Mouse (Mus musculus) CH12.LX (cell line): ENCODE measurements at regions not wholly inside any gene's neighbourhood (a gene's known extent, or its start where the extent isn't known, plus 50 kb on each side); places are given as distances from the start of the nearest gene placed in this dataset.

Source experiments
- DNase-seq: peaks from one replicate; pipeline ENCODE4 v3.0.0-alpha.2; 2013; ENCODE audit errors: extremely low read depth
- H3K27ac ChIP-seq: 2 replicates; pipeline ENCODE4 v1.5.1; 2012; ENCODE audit warnings: low read depth, mild to moderate bottlenecking, control low read depth, moderate library complexity; ENCODE audit not compliant: insufficient read depth
- H3K27me3 ChIP-seq: replicated peaks from 2 replicates; pipeline ENCODE3; 2012; ENCODE audit warnings: inconsistent platforms
- H3K36me3 ChIP-seq, 2 experiments: replicated peaks in 1 of 2; 2 replicates each; pipeline versions ENCODE3 to v1.6.1; 2012; ENCODE audit warnings: inconsistent platforms in 1 of 2, low read length in 1 of 2, mild to moderate bottlenecking in 1 of 2, mixed read lengths in 1 of 2, moderate library complexity in 1 of 2; ENCODE audit not compliant: control insufficient read depth in 1 of 2, insufficient read depth in 1 of 2
- H3K4me1 ChIP-seq, 2 experiments: 2 replicates each; pipeline ENCODE4 v1.6.1; 2012; ENCODE audit warnings: inconsistent platforms in 1 of 2, moderate library complexity in 1 of 2; ENCODE audit not compliant: insufficient read depth in 2 of 2, control insufficient read depth in 1 of 2
- H3K4me2 ChIP-seq: 2 replicates; pipeline ENCODE4 v1.6.1; 2012; ENCODE audit warnings: low read depth, mild to moderate bottlenecking, control low read depth; ENCODE audit not compliant: poor library complexity, insufficient read depth, severe bottlenecking
- H3K4me3 ChIP-seq, 3 experiments: fragments of 150-350 bp in 1 of 3; sonication (generic) in 1 of 3; replicated peaks in 1 of 3; 2 replicates each; pipeline versions ENCODE3 to v1.5.1; 2011 to 2012; ENCODE audit warnings: low read depth in 2 of 3, low read length in 2 of 3, mild to moderate bottlenecking in 2 of 3, moderate library complexity in 2 of 3, control low read depth in 1 of 3, improper control_type of control experiment in 1 of 3, inconsistent platforms in 1 of 3, mixed read lengths in 1 of 3; ENCODE audit not compliant: poor library complexity in 1 of 3
- H3K79me2 ChIP-seq: replicated peaks from 2 replicates; pipeline ENCODE4 v1.6.1; 2012; ENCODE audit warnings: mild to moderate bottlenecking, moderate library complexity; ENCODE audit not compliant: control insufficient read depth, poor library complexity, insufficient read depth, severe bottlenecking; ENCODE audit errors: extremely low read depth
- H3K9ac ChIP-seq: 2 replicates; pipeline ENCODE4 v1.6.1; 2012; ENCODE audit warnings: low read depth, mild to moderate bottlenecking, control low read depth, moderate library complexity; ENCODE audit not compliant: insufficient read depth
- H3K9me3 ChIP-seq: replicated peaks from 2 replicates; pipeline ENCODE3; 2012; ENCODE audit warnings: low read length, inconsistent platforms, mixed read lengths
- BHLHE40 ChIP-seq: IDR thresholded peaks from 2 replicates; pipeline ENCODE4 v1.6.1; 2011; ENCODE audit warnings: mild to moderate bottlenecking, low read depth, low read length, improper control_type of control experiment
- CHD2 ChIP-seq: IDR thresholded peaks from 2 replicates; pipeline ENCODE4 v1.6.1; 2011; ENCODE audit warnings: low read length, improper control_type of control experiment
- E2F4 ChIP-seq: IDR thresholded peaks from 2 replicates; pipeline ENCODE4 v1.6.1; 2011; ENCODE audit warnings: low read depth, low read length, improper control_type of control experiment; ENCODE audit not compliant: insufficient replicate concordance
- ELF1 ChIP-seq: IDR thresholded peaks from 2 replicates; pipeline ENCODE4 v1.6.1; 2014; ENCODE audit warnings: low read depth, mild to moderate bottlenecking, inconsistent platforms, low read length, improper control_type of control experiment
- EP300 ChIP-seq: IDR thresholded peaks from 2 replicates; pipeline ENCODE4 v1.6.1; 2011; ENCODE audit warnings: low read length, improper control_type of control experiment
- ETS1 ChIP-seq: conservative IDR thresholded peaks from 2 replicates; pipeline ENCODE4 v1.6.1; 2012; ENCODE audit warnings: low read depth, mild to moderate bottlenecking, inconsistent platforms, low read length, improper control_type of control experiment, moderate library complexity
- GABPA ChIP-seq: IDR thresholded peaks from 2 replicates; pipeline ENCODE4 v1.6.1; 2012; ENCODE audit warnings: low read depth, low read length, improper control_type of control experiment, inconsistent platforms; ENCODE audit not compliant: insufficient replicate concordance
- IRF4 ChIP-seq: IDR thresholded peaks from 2 replicates; pipeline ENCODE4 v1.6.1; 2014; ENCODE audit warnings: low read depth, mild to moderate bottlenecking, inconsistent platforms, low read length, improper control_type of control experiment
- JUN ChIP-seq: IDR thresholded peaks from 2 replicates; pipeline ENCODE4 v1.6.1; 2011; ENCODE audit warnings: low read depth, mild to moderate bottlenecking, low read length, improper control_type of control experiment, moderate library complexity; ENCODE audit not compliant: insufficient read depth
- MAFK ChIP-seq: IDR thresholded peaks from 2 replicates; pipeline ENCODE4 v1.6.1; 2011; ENCODE audit warnings: low read length, improper control_type of control experiment; ENCODE audit not compliant: insufficient replicate concordance
- MAZ ChIP-seq: IDR thresholded peaks from 2 replicates; pipeline ENCODE4 v1.6.1; 2012; ENCODE audit warnings: low read depth, mild to moderate bottlenecking, inconsistent platforms, low read length, improper control_type of control experiment, moderate library complexity
- MEF2A ChIP-seq: IDR thresholded peaks from 2 replicates; pipeline ENCODE4 v1.6.1; 2014; ENCODE audit warnings: low read depth, mild to moderate bottlenecking, inconsistent platforms, low read length, improper control_type of control experiment, borderline replicate concordance
- MYC ChIP-seq: IDR thresholded peaks from 2 replicates; pipeline ENCODE4 v1.6.1; 2011; ENCODE audit warnings: low read depth, mild to moderate bottlenecking, improper control_type of control experiment, low read length
- NELFE ChIP-seq: IDR thresholded peaks from 2 replicates; pipeline ENCODE4 v1.6.1; 2011; ENCODE audit warnings: low read depth, low read length, improper control_type of control experiment
- POLR2A ChIP-seq: IDR thresholded peaks from 2 replicates; pipeline ENCODE4 v1.6.1; 2011; ENCODE audit warnings: low read depth, mild to moderate bottlenecking, improper control_type of control experiment, low read length
- POLR2AphosphoS2 ChIP-seq: IDR thresholded peaks from 2 replicates; pipeline ENCODE4 v1.6.1; 2011; ENCODE audit warnings: low read depth, low read length, improper control_type of control experiment
- RCOR1 ChIP-seq: conservative IDR thresholded peaks from 2 replicates; pipeline ENCODE4 v1.6.1; 2012; ENCODE audit warnings: low read depth, mild to moderate bottlenecking, inconsistent platforms, low read length, improper control_type of control experiment
- SIN3A ChIP-seq: IDR thresholded peaks from 2 replicates; pipeline ENCODE4 v1.6.1; 2012; ENCODE audit warnings: low read length, improper control_type of control experiment, inconsistent platforms
- SMC3 ChIP-seq: IDR thresholded peaks from 2 replicates; pipeline ENCODE4 v1.6.1; 2011; ENCODE audit warnings: low read depth, low read length, improper control_type of control experiment
- TBP ChIP-seq: conservative IDR thresholded peaks from 2 replicates; pipeline ENCODE4 v1.6.1; 2011; ENCODE audit warnings: low read depth, low read length, improper control_type of control experiment
- TCF12 ChIP-seq: IDR thresholded peaks from 2 replicates; pipeline ENCODE4 v1.6.1; 2014; ENCODE audit warnings: low read depth, mild to moderate bottlenecking, inconsistent platforms, low read length, improper control_type of control experiment
- USF1 ChIP-seq: IDR thresholded peaks from 2 replicates; pipeline ENCODE4 v1.6.1; 2014; ENCODE audit warnings: low read depth, mild to moderate bottlenecking, inconsistent platforms, low read length, improper control_type of control experiment
- USF2 ChIP-seq: conservative IDR thresholded peaks from 2 replicates; pipeline ENCODE4 v1.6.1; 2011; ENCODE audit warnings: low read depth, low read length, improper control_type of control experiment
- ZC3H11A ChIP-seq: IDR thresholded peaks from 2 replicates; pipeline ENCODE4 v1.6.1; 2012; ENCODE audit warnings: low read depth, mild to moderate bottlenecking, inconsistent platforms, low read length, improper control_type of control experiment
- ZKSCAN1 ChIP-seq: IDR thresholded peaks from 2 replicates; pipeline ENCODE4 v1.6.1; 2012; ENCODE audit warnings: low read depth, inconsistent platforms, low read length, improper control_type of control experiment, borderline replicate concordance
- ZMIZ1 ChIP-seq: IDR thresholded peaks from 2 replicates; pipeline ENCODE4 v1.6.1; 2012; ENCODE audit warnings: low read depth, mild to moderate bottlenecking, inconsistent platforms, low read length, improper control_type of control experiment
- ZNF384 ChIP-seq: IDR thresholded peaks from 2 replicates; pipeline ENCODE4 v1.6.1; 2012; ENCODE audit warnings: low read depth, low read length, improper control_type of control experiment, inconsistent platforms
- dilution Hi-C: fragments of 300-500 bp; cut with MboI; formaldehyde crosslinking; loops from 2 replicates; pipeline ENCODE4 v1.14.3; 2020; ENCODE audit warnings: low sequenced_read_pairs; ENCODE audit not compliant: extremely low pct_unique_long_range_greater_than_20kb, extremely low pct_ligation_motif_present
- in situ Hi-C: fragments of 300-500 bp; cut with MboI; formaldehyde crosslinking; loops from 3 replicates; pipeline ENCODE4 v1.14.3; 2019; ENCODE audit warnings: low sequenced_read_pairs, low pct_ligation_motif_present, low pct_unique_long_range_greater_than_20kb, mixed read lengths

GRCm38 (mm10) chr1:169060145-169060544 is 471.1 kb downstream of the Nuf2 start:
- in situ Hi-C loops (no loop called here), dilution Hi-C loops (no loop called here)
- Histone ChIP-seq H3K79me2 (no peaks in the 10 kb centered on the region), H3K27ac (no peak overlapping the region), H3K9ac (no peak overlapping the region), H3K4me2 (no peak overlapping the region)
- no peak for DNase-seq
- TF ChIP-seq USF1, result no peak
- TF ChIP-seq MYC, result no peak
- TF ChIP-seq E2F4, result no peak
- TF ChIP-seq USF2, result no peak
- TF ChIP-seq BHLHE40, result no peak
- no peak for TF ChIP-seq POLR2A
- no peak for TF ChIP-seq MAZ
- no peak for TF ChIP-seq ELF1
- TF ChIP-seq POLR2AphosphoS2, result no peak
- TF ChIP-seq TCF12, result no peak
- TF ChIP-seq EP300, result no peak
- TF ChIP-seq MAFK, result no peak
- TF ChIP-seq GABPA, result no peak
- TF ChIP-seq, all 38 proteins: peak for 0
- H3K4me1 ChIP-seq, result no peaks in the 10 kb centered on the region
- H3K9me3 ChIP-seq, result peaks cover 55% of the 10 kb centered on the region
- H3K4me3 ChIP-seq, result no peak overlapping the region
- no peaks in the 10 kb centered on the region for H3K36me3 ChIP-seq
- H3K27me3 ChIP-seq, result no peaks in the 10 kb centered on the region

GRCm38 (mm10) chr1:169051863-169052257 is 479.4 kb downstream of the Nuf2 start:
- in situ Hi-C loops, result no loop called here

More at GRCm38 (mm10) chr1:169051863-169052257, 479.4 kb downstream of the Nuf2 start:
- Histone ChIP-seq H3K27me3 (no peaks in the 10 kb centered on the region), H3K27ac (no peak overlapping the region), H3K4me2 (no peak overlapping the region), H3K79me2 (no peaks in the 10 kb centered on the region), H3K4me3 (no peak overlapping the region), H3K36me3 (no peaks in the 10 kb centered on the region), H3K9me3 (peaks cover 56% of the 10 kb centered on the region), H3K4me1 (no peaks in the 10 kb centered on the region), H3K9ac (no peak overlapping the region)
- no peak for TF ChIP-seq ZNF384
- TF ChIP-seq ZMIZ1, result no peak
- TF ChIP-seq ETS1, result no peak
- no peak for TF ChIP-seq IRF4
- TF ChIP-seq ZC3H11A, result no peak
- no peak for TF ChIP-seq TCF12
- no peak for TF ChIP-seq SMC3
- no peak for TF ChIP-seq CHD2
- no peak for TF ChIP-seq SIN3A
- TF ChIP-seq JUN, result no peak
- TF ChIP-seq RCOR1, result no peak
- no peak for TF ChIP-seq MEF2A
- no peak for TF ChIP-seq ELF1
- TF ChIP-seq ZKSCAN1, result no peak
- no peak for TF ChIP-seq NELFE
- no peak for TF ChIP-seq TBP
- no peak for TF ChIP-seq BHLHE40
- DNase-seq, result no peak
- dilution Hi-C loops, result no loop called here
